ENCODE assay signal across 13 mouse cellular contexts in the genomic region with DNA sequence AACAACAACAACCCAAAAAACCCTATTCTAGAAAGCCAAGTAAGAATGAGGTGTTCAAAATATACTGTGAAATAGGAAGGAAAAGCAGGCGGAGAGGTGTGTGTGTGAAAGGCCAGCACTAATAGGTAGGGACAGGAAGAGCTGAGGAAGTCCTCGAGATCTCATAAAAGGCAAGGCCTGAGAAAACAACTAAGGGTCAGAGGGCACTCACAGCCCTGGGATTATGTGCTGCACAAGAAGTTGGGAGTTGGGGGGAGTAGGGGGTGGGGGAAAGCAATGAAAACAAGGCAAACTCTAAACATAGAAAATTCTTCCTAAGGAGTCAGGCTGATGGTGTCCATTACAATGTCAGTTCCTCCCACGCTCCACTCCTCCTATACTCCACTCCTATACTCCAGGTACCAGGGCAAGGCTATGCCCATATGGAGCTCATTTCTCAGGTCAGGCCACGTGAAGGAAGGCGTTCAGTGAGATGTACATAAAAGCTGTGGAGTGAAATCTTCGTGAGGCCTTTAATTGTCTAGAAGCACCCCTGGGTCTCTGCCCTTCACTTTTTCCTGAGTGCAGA.
"Had no signal": no experiment of that assay in that cellular context is flagged by ENCODE, and none has a peak within 500 bp of the region (broad histone marks: within the 10 kb centered on the region; RNA-seq: fewer than 3 reads in every experiment).

No protein-coding gene starts in this region.

- H3K9ac ChIP-seq: limb, embryonic 12.5 days; liver, embryonic 13.5 days; liver, postnatal 0 days; lung, embryonic 15.5 days; midbrain, embryonic 13.5 days; neural tube, embryonic 12.5 days had no signal

- H3K4me3 ChIP-seq: limb, embryonic 12.5 days; liver, embryonic 13.5 days; lung, embryonic 15.5 days; midbrain, embryonic 13.5 days; neural tube, embryonic 12.5 days had no signal

- ATAC-seq: liver, postnatal 0 days; midbrain, embryonic 13.5 days had no signal

- H3K4me1 ChIP-seq: limb, embryonic 12.5 days; lung, embryonic 15.5 days had no signal

- H3K9me3 ChIP-seq: limb, embryonic 12.5 days; liver, embryonic 13.5 days; lung, embryonic 15.5 days; midbrain, embryonic 13.5 days; neural tube, embryonic 12.5 days had no signal

- H3K27me3 ChIP-seq: limb, embryonic 12.5 days; liver, embryonic 13.5 days; lung, embryonic 15.5 days; midbrain, embryonic 13.5 days; neural tube, embryonic 12.5 days had no signal

- H3K27ac ChIP-seq: limb, embryonic 12.5 days; liver, embryonic 13.5 days; lung, embryonic 15.5 days; midbrain, embryonic 13.5 days; neural tube, embryonic 12.5 days had no signal

- DNase-seq: kidney, adult 18-20 months; kidney, postnatal 14 days; layer of hippocampus, adult 9-11 months; layer of hippocampus, postnatal 36 days; liver; liver, embryonic 13.5 days; liver, postnatal 0 days; thymus, adult 18-20 months; thymus, postnatal 14 days had no signal

- H3K4me2 ChIP-seq: limb, embryonic 12.5 days; liver, embryonic 13.5 days; lung, embryonic 15.5 days; midbrain, embryonic 13.5 days; neural tube, embryonic 12.5 days had no signal

- H3K36me3 ChIP-seq: limb, embryonic 12.5 days; liver, embryonic 13.5 days; lung, embryonic 15.5 days had no signal
